Mouse (Mus musculus): ENCODE measurements around the gene Ldhd. TPM values are rescaled to one million over a fixed set of nuclear protein-coding genes. Genes with fewer than 3 reads are reported as not detected.

Gene Ldhd
- polyA plus RNA-seq, 1 experiment from 2014 or later: 5.8 TPM

- H3K4me2 ChIP-seq (replicated peaks; ENCODE audit: low read depth): peak within 1 kb of the TSS; percentile 91
- no peaks in the 10 kb centered on the region for H3K27me3 ChIP-seq (replicated peaks; ENCODE audit: control insufficient read depth, insufficient read depth, low read length)
- H3K27ac ChIP-seq (ENCODE audit: low read depth, low read length): peak within 1 kb of the TSS; percentile 98
- H3K4me1 ChIP-seq (replicated peaks; ENCODE audit: control insufficient read depth, insufficient read depth, low read length): 0 out of 2 replicates have a peak, but pooled peaks cover 3% of the 10 kb centered on the region
- WGBS: under 1% methylated on average over 73 of the region's 75 CpGs
- H3K36me3 ChIP-seq (ENCODE audit: control insufficient read depth, insufficient read depth): no peaks in the 10 kb centered on the region
- no peaks in the 10 kb centered on the region for H3K9me3 ChIP-seq (ENCODE audit: control insufficient read depth)
- H3K4me3 ChIP-seq (ENCODE audit: low read depth, low read length): peak within 1 kb of the TSS; percentile 87
- ATAC-seq: peak; percentile 95
- peak within 1 kb of the TSS; percentile 92 for H3K9ac ChIP-seq (ENCODE audit: low read depth, low read length)
- peak; percentile 26; the same call in 1 of the 2 replicates for TF ChIP-seq CTCF (IDR thresholded peaks at IDR 0.05; ENCODE audit: low read depth)
Observed at GRCm38 (mm10) chr8:111643264-111644141, 13.3 kb upstream of the Ldhd start, which contains the start of gene Zfp1. Gene Zfp1 (plus strand): TSS chr8:111643401.

GRCm38 (mm10) chr8:111642939-111643263, 12.7 kb upstream of the Ldhd start:
- Histone ChIP-seq H3K4me3 (ENCODE audit: low read depth, low read length) (peak overlapping the region; percentile 87), H3K27ac (ENCODE audit: low read depth, low read length) (peak overlapping the region; percentile 98), H3K9me3 (ENCODE audit: control insufficient read depth) (no peaks in the 10 kb centered on the region), H3K27me3 (replicated peaks; ENCODE audit: control insufficient read depth, insufficient read depth, low read length) (no peaks in the 10 kb centered on the region), H3K9ac (ENCODE audit: low read depth, low read length) (peak overlapping the region; percentile 92), H3K4me1 (replicated peaks; ENCODE audit: control insufficient read depth, insufficient read depth, low read length) (no peaks in the 10 kb centered on the region), H3K4me2 (replicated peaks; ENCODE audit: low read depth) (peak overlapping the region; percentile 91), H3K36me3 (ENCODE audit: control insufficient read depth, insufficient read depth) (no peaks in the 10 kb centered on the region)
- TF ChIP-seq CTCF (IDR thresholded peaks at IDR 0.05; ENCODE audit: low read depth): no peak
- ATAC-seq: peak; percentile 38
- 8% methylated on average over 5 of the region's 5 CpGs for WGBS

- WGBS: 12% methylated on average over 5 of the region's 5 CpGs
- Histone ChIP-seq H3K27ac (ENCODE audit: low read depth, low read length) (peak overlapping the region; percentile 98), H3K36me3 (ENCODE audit: control insufficient read depth, insufficient read depth) (no peaks in the 10 kb centered on the region), H3K4me2 (replicated peaks; ENCODE audit: low read depth) (peak overlapping the region; percentile 91), H3K9ac (ENCODE audit: low read depth, low read length) (peak overlapping the region; percentile 92), H3K4me1 (replicated peaks; ENCODE audit: control insufficient read depth, insufficient read depth, low read length) (no peaks in the 10 kb centered on the region), H3K4me3 (ENCODE audit: low read depth, low read length) (peak overlapping the region; percentile 87), H3K27me3 (replicated peaks; ENCODE audit: control insufficient read depth, insufficient read depth, low read length) (no peaks in the 10 kb centered on the region), H3K9me3 (ENCODE audit: control insufficient read depth) (no peaks in the 10 kb centered on the region)
- peak; percentile 33 for ATAC-seq
- TF ChIP-seq CTCF (IDR thresholded peaks at IDR 0.05; ENCODE audit: low read depth): no peak
Observed at GRCm38 (mm10) chr8:111642496-111642895, 12.3 kb upstream of the Ldhd start.

GRCm38 (mm10) chr8:111641064-111641463, 10.9 kb upstream of the Ldhd start:
- H3K27ac ChIP-seq (ENCODE audit: low read depth, low read length): no peak overlapping the region
- ATAC-seq: no peak
- no peak overlapping the region for H3K4me2 ChIP-seq (replicated peaks; ENCODE audit: low read depth)
- H3K4me1 ChIP-seq (replicated peaks; ENCODE audit: control insufficient read depth, insufficient read depth, low read length): no peaks in the 10 kb centered on the region
- WGBS: 94% methylated on average over 2 of the region's 2 CpGs
- no peaks in the 10 kb centered on the region for H3K27me3 ChIP-seq (replicated peaks; ENCODE audit: control insufficient read depth, insufficient read depth, low read length)
- no peaks in the 10 kb centered on the region for H3K36me3 ChIP-seq (ENCODE audit: control insufficient read depth, insufficient read depth)
- TF ChIP-seq CTCF (IDR thresholded peaks at IDR 0.05; ENCODE audit: low read depth): no peak
- H3K4me3 ChIP-seq (ENCODE audit: low read depth, low read length): no peak overlapping the region
- H3K9me3 ChIP-seq (ENCODE audit: control insufficient read depth): no peaks in the 10 kb centered on the region
- no peak overlapping the region for H3K9ac ChIP-seq (ENCODE audit: low read depth, low read length)

- Histone ChIP-seq H3K27ac (ENCODE audit: low read depth, low read length) (no peak overlapping the region), H3K4me3 (ENCODE audit: low read depth, low read length) (no peak overlapping the region), H3K36me3 (ENCODE audit: control insufficient read depth, insufficient read depth) (no peaks in the 10 kb centered on the region), H3K4me1 (replicated peaks; ENCODE audit: control insufficient read depth, insufficient read depth, low read length) (no peaks in the 10 kb centered on the region), H3K9ac (ENCODE audit: low read depth, low read length) (no peak overlapping the region), H3K4me2 (replicated peaks; ENCODE audit: low read depth) (no peak overlapping the region), H3K9me3 (ENCODE audit: control insufficient read depth) (no peaks in the 10 kb centered on the region), H3K27me3 (replicated peaks; ENCODE audit: control insufficient read depth, insufficient read depth, low read length) (no peaks in the 10 kb centered on the region)
- no peak for ATAC-seq
- TF ChIP-seq CTCF (IDR thresholded peaks at IDR 0.05; ENCODE audit: low read depth): no peak
Observed at GRCm38 (mm10) chr8:111638086-111638485, 7.9 kb upstream of the Ldhd start.

- H3K36me3 ChIP-seq (ENCODE audit: control insufficient read depth, insufficient read depth): no peaks in the 10 kb centered on the region
- ATAC-seq: no peak
- H3K9me3 ChIP-seq (ENCODE audit: control insufficient read depth): no peaks in the 10 kb centered on the region
- H3K4me2 ChIP-seq (replicated peaks; ENCODE audit: low read depth): no peak overlapping the region
- TF ChIP-seq CTCF (IDR thresholded peaks at IDR 0.05; ENCODE audit: low read depth): no peak
- no peak overlapping the region for H3K27ac ChIP-seq (ENCODE audit: low read depth, low read length)
- no peak overlapping the region for H3K4me3 ChIP-seq (ENCODE audit: low read depth, low read length)
- whole genome bisulfite sequencing: 55% methylated on average over 3 of the region's 3 CpGs
- H3K4me1 ChIP-seq (replicated peaks; ENCODE audit: control insufficient read depth, insufficient read depth, low read length): no peaks in the 10 kb centered on the region
- H3K27me3 ChIP-seq (replicated peaks; ENCODE audit: control insufficient read depth, insufficient read depth, low read length): no peaks in the 10 kb centered on the region
- no peak overlapping the region for H3K9ac ChIP-seq (ENCODE audit: low read depth, low read length)
Observed at GRCm38 (mm10) chr8:111632976-111633375, 2.8 kb upstream of the Ldhd start.

All from intestine, postnatal 0 days (tissue).